Mouse (Mus musculus) CH12.LX (cell line): ENCODE results near the gene Atp5c1.

ENCODE experiments used
- CTCF ChIP-seq, 2 experiments: IDR thresholded peaks in 1 of 2; conservative IDR thresholded peaks in 1 of 2; 2 replicates each; pipeline ENCODE4 v1.5.1; 2011 to 2012; ENCODE audit warnings: low read depth in 2 of 2, low read length in 2 of 2, improper control_type of control experiment in 1 of 2, inconsistent platforms in 1 of 2, mild to moderate bottlenecking in 1 of 2, moderate library complexity in 1 of 2
- MAFK ChIP-seq: IDR thresholded peaks from 2 replicates; pipeline ENCODE4 v1.6.1; 2011; ENCODE audit warnings: low read length, improper control_type of control experiment; ENCODE audit not compliant: insufficient replicate concordance
- MAX ChIP-seq: IDR thresholded peaks from 2 replicates; pipeline ENCODE4 v1.6.1; 2011; ENCODE audit warnings: low read length, improper control_type of control experiment
- USF1 ChIP-seq: IDR thresholded peaks from 2 replicates; pipeline ENCODE4 v1.6.1; 2014; ENCODE audit warnings: low read depth, mild to moderate bottlenecking, inconsistent platforms, low read length, improper control_type of control experiment
- ZMIZ1 ChIP-seq: IDR thresholded peaks from 2 replicates; pipeline ENCODE4 v1.6.1; 2012; ENCODE audit warnings: low read depth, mild to moderate bottlenecking, inconsistent platforms, low read length, improper control_type of control experiment

DNA sequence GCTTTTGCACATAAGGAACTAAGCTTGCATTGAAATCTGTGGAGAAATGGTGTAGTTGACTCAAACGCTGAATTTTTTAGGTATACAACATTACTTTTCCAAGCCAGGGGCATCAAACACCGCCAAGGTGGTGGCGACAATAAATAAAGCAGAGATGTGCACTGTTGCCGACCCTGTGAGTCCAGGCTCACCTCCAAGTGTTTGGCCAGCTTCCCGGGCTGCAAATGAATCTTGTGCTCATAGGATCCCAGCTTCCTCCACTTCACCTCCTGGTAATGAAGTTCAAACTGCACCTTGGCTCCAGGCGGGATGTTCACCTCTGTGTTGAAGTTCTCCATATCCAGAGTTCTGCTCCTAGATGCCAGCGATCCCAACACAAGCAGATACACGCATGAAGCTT is 39.0 kb upstream of the Atp5c1 start:
- TF ChIP-seq USF1 (no peak), MAFK (no peak), CTCF (conservative IDR thresholded peaks at IDR 0.05 in 1 of 2, IDR thresholded peaks at IDR 0.05 in 1 of 2; ENCODE audit: low read depth in 2 of 2, low read length in 2 of 2) (no peak), MAX (no peak), ZMIZ1 (no peak)
